Mouse (Mus musculus) layer of hippocampus, adult 18-20 months (tissue): ENCODE results near the gene Rela. TPM values are rescaled to one million over a fixed set of nuclear protein-coding genes. Genes with fewer than 3 reads are reported as not detected.

Source experiments
- DNase-seq, 2 experiments: peaks; one replicate each; pipeline ENCODE4 v3.0.0; 2022; ENCODE audit warnings: low spot score in 2 of 2
- long read RNA-seq: library from polyadenylated mRNA; stranded (forward); transcript quantifications from one replicate; pipeline ENCODE4 v2.0.0, GENCODE M21; 2021
- total RNA-seq, 2 experiments: library from RNA; stranded (reverse); gene quantifications; 2 replicates each; pipeline ENCODE4 v1.2.3; 2021

The Rela gene
- total RNA-seq: 10 to 100 TPM; 16.2 to 21.1 TPM
- long read RNA-seq, transcript Rela-201 (11 exons, 2,716 nt): major isoform, 13 of 20 reads
- long read RNA-seq, partial matches to known transcripts: 3 of 20 reads
- long read RNA-seq, other reads (novel, unspliced or antisense): 4 of 20 reads

- DNase-seq: peak; percentile 81 to 89
These were observed at the start of gene Rela for GRCm38 (mm10) chr19:5637069-5638047. Gene Rela, plus strand, starts transcription at chr19:5637483.

GRCm38 (mm10) chr19:5589159-5589558 lies 48.1 kb upstream of the Rela start:
- DNase-seq: no peak

DNA sequence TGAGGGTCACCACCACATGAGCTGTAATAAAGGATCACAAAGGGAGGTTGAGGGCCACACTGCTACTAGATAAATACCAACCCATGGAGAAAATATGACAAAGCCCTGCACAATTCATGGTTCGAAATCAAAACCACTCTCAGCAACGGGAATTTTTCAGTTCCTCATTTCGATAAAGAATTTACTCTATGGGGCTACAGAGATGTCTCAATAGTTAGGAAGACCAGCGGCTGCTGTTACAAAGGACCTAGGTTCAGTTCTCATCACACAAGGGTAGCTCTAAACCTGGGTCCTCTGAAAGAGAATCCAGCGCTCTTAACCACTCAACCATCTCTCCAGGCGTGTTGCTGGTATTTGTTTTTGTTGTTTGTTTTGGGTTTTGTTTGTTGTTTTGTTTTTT lies 45.4 kb upstream of the Rela start:
- no peak for DNase-seq

DNA sequence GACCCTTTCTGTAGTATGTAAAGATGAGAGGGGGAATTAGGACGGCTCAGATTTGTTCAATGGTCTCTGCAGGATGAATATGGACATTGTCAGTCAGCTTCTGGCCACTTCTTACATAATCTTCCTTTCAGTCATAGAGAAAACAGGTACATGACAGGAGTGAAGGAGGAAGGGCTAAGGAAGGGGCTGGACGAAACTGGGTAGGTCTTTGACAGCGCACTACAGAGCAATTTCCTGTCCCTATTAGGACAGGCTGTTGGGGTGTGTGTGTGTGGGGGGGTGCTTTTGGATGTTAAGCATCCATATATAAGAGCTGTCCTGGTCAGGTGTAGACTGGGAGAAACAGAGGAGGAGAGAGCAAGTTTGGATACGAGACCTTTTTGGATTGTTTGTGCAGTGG lies 38.1 kb upstream of the Rela start:
- DNase-seq: no peak

DNA sequence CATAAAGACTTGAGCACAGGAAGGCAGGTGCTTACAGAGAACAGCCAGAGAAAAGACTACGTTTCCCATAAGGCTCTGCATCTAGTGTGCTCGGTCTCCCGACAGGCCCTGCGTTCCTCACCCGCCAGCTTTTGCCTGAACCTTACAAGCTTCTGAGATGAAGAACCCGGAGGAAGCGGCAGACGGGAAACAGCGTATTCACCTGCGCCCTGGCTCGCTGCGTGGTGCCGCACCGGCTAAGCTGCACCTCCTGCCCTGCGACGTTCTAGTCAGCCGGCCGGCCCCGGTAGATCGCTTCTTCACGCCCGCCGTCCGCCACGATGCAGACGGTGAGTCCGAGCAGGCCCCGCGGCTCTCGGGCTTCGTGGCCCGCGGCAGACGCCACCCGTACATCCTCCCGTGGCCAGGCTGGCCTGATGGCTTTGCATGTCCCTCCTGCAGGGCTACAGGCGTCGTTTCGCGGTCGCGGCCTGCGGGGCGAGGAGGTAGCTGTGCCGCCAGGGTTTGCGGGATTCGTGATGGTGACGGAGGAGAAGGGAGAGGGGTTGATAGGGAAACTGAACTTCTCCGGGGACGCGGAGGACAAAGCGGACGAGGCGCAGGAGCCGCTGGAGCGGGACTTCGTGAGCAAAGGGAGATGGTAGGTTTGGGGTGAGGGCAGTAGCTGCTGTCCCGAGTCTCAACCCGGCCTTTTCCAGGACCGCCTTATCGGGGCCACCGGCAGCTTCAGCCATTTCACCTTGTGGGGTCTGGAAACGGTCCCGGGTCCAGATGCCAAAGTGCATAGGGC lies 35.3 kb upstream of the Rela start, which contains the start of gene Rnaseh2c:
Rnaseh2c (plus strand) TSS at position 122 of the 790 bp plus-strand sequence.
- peak; percentile 67 to 87 for DNase-seq

- DNase-seq: no peak
These were observed 33.6 kb upstream of the Rela start for GRCm38 (mm10) chr19:5603664-5604063.

DNA sequence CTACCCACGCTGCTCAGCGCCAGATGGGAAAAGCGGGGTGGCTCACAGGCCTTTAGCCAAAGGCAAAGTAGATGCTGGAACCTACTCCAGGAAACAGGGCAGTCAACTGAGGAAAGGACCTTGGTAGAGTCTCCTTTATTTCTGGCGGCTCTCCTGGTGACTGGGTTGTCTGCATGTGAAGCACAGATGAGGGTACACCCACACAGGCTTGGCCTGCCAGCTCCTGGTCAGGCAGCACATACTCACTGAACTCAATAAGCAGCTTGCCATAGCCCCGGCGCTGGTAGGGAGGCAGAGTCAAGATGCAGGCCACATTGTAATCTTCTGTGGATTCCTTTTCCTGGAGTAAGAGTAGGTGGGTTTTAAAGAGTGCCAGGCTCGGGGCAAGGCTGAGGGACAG lies 32.2 kb upstream of the Rela start:
- peak in 1 of 2 experiments; percentile 63 for DNase-seq

DNA sequence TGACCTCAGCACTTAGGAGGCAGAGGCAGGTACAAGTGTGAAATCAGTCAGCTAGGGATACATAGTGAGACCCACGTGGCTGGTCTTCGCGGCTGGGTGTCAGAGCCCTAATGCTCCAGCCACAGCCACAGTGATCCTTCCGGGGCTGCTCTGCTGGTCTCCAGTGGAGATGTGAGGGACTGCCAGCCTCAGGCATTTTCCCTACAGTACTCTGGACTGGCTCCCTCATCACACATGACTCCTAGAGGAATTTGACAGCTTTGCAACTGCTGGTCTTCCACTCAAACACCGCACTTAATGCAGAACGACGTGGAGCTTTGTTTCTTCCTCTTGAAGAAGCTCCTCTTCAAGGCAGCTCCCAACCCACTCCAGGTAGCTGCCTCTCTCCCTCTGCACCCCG lies 31.1 kb upstream of the Rela start:
- no peak for DNase-seq

- DNase-seq: no peak
These were observed 29.4 kb upstream of the Rela start for GRCm38 (mm10) chr19:5607705-5608410.

GRCm38 (mm10) chr19:5608707-5609106 lies 28.6 kb upstream of the Rela start:
- no peak for DNase-seq

- DNase-seq: no peak
These were observed 28.1 kb upstream of the Rela start for GRCm38 (mm10) chr19:5609171-5609546.

DNA sequence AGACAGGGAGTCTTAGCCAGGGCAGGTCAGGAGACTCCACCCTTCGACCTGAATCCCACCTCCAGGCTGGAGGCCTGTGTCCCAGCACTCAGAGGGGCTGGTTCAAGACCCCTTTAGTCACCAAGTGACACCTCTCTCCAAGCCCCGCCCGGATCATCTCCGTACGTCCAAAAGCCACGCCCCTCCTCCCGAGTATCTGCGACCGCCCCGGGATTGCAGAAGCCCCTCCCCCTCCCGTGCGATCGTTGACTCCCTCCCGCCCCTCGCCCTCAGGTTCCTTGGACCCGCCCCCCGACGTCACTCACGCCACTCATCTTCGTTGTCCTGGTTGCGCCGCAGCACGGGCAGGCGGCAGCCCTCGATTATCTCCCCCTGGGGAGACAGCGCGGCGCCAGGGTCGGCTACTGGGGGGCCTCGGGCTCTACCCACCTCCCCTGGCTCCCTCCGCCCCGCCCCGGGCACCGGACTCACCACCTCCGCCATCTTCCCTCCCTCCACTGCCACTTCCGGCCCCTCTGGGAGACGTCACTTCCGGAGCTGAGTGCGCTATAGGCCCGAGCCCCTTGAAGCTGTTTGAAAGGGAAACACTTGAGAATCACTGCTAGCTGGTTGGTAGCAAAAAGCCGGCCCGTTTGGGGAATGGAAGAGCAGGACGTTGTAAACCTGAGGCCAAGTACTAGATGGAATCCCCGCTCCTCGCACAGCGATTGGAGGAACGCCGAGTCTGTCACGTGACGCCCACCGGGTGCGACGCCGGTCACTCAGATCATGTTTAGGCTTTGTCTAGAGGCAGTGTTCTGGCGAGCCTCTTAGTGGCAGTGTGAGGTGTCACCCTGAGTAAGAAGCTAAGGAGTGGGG lies 27.5 kb upstream of the Rela start, which contains the start of gene Kat5:
Kat5 (minus strand) TSS at position 691 of the 858 bp plus-strand sequence.
- peak; percentile 90 to 95 for DNase-seq

- DNase-seq: no peak
These were observed 25.3 kb upstream of the Rela start for GRCm38 (mm10) chr19:5611973-5612372.

DNA sequence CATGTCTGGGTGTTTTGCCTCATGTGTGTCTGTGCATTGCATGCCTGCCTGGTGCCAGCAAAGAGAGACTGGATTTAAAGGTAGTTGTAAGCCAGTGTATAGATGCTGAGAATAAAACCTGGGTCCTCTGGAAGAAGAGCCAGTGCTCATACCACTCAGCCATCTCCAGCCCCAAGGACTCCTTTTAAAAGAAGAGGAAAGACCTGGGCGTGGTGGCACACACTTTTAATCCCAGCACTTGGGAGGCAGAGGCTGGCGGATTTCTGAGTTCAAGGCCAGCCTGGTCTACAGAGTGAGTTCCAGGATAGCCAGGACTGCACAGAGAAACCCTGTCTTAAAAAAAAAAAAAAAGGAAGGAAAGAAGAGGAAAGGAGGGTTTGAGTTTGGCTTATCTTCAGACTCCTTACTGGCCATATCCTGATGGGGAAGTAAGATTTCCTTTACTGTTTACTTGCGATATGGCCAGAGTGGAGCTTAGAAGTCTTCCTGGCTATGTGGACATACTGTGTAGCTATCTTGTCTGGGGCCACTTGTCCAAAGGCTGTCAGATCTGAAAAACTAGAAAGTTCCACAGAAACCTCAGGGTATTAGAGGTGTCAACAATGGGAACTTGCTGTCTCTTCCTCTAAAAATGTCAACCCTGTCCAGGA lies 24.4 kb upstream of the Rela start:
- DNase-seq: no peak

DNA sequence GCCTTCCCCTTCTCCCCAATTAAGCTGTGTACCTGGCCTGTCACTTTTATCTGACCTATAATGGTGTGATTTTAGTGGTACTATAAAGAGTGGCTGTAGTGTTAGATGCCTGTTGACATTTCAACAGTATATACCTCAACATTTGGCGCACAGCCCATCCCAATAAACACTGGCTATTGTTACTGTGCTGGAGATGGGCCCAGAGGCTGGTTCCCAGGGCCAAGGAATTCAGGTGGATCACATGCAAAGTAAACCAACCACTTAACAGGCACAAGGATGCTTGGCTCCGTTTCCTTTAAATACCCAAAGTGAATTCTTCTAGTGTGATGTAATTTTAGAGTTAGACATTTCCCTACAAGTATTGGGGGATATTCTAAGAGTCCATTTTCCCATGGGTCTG lies 22.3 kb upstream of the Rela start:
- no peak for DNase-seq

DNA sequence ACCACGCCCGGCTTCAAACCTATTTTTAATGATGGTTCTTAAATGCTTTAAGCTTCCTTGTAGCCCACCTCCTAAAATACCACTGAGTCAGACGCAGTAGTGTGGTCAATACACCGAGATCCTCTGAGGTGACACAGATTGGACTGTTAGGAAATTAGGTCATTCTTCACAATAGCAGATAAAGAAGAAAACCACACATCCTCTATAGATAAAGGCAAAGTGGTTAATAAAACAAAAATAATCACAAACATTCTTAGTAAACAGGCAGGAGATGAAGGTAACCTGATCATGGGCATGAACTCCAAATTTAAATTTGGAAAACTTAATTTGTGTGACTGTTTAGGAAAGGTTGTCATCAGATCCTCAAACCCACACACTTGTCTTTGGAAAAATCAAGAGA lies 17.3 kb upstream of the Rela start:
- DNase-seq: no peak

GRCm38 (mm10) chr19:5621884-5622283 lies 15.4 kb upstream of the Rela start:
- DNase-seq: no peak

DNA sequence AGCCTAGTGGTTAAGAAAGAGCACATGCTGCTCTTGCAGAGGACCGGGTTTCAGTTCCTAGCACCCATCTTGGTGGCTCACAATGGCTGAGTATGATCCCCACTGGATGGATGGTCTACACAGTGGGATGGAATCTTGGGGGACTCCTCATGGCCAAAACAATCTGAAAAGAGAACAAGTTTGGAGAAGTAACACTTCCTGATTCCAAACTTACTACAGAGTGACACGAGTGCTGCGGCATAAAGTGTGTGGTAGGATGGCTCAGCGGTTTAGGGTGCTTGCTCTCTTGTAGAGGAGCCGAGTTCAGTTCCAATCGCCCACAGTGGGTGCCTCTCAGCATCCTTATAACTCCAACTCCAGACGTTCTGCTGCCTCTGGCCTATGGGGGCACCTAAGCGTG lies 12.0 kb upstream of the Rela start:
- no peak for DNase-seq

DNA sequence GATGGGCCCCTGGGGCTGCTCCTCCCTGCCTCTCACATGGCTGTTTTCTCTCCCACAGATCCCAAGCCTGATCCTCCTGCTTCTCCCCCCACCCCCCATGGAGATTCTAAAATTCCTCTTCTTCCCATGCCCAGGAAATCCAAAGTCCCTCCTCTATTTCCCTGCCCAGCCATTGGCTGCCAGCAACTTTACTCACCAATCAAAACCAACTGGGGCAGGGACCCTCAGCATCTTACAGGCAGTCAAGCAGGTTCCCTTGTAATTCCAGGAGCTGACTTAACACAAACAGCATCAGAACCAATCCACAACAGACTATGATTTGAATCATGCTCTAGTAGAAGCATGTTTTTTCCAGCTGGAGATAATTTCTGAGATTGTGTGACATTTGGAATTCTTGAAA lies 7.4 kb upstream of the Rela start:
- DNase-seq: no peak

DNA sequence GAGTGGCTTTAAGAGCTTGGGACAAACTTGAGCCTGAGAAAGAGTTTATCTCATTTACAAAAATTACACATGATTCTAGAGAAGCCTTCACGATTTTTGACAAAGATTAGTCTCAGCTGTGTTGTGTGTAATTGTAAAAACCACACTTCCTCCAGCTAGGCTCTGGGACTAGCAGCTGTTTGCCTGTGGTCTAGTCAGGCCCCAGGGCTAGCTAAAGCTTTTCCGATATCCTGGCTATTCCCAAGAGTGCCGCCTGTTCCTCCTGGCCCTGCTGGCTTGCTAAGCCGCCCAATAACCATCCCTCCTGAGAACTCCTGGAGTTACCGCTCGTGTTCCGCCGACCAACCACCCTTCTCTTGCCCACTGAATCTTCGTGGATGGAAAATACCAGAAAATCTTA lies 5.2 kb upstream of the Rela start:
- DNase-seq: no peak
